Mouse (Mus musculus) megakaryocyte, embryonic 14.5 days (primary cell): Measurements from ENCODE around the gene Adat3. TPM values are rescaled to one million over a fixed set of nuclear protein-coding genes. Genes with fewer than 3 reads are reported as not detected.

Source experiments
- H3K27me3 ChIP-seq: replicated peaks from 2 replicates; pipeline ENCODE3; 2012; ENCODE audit warnings: inconsistent platforms
- H3K36me3 ChIP-seq: replicated peaks from 2 replicates; pipeline ENCODE3; 2012; ENCODE audit warnings: low read length, inconsistent platforms, mixed read lengths
- H3K4me1 ChIP-seq: 2 replicates; pipeline ENCODE4 v1.6.1; 2012; ENCODE audit warnings: inconsistent platforms
- H3K4me3 ChIP-seq: replicated peaks from 2 replicates; pipeline ENCODE3; 2012; ENCODE audit warnings: moderate library complexity, mild to moderate bottlenecking, inconsistent platforms
- H3K9me3 ChIP-seq: 2 replicates; pipeline ENCODE4 v1.6.1; 2012; ENCODE audit warnings: inconsistent platforms
- FLI1 ChIP-seq: IDR thresholded peaks from 2 replicates; pipeline ENCODE4 v1.6.1; 2012; ENCODE audit warnings: low read length, inconsistent platforms, mixed read lengths
- GATA1 ChIP-seq: IDR thresholded peaks from 3 replicates; pipeline ENCODE4 v1.6.1; 2012; ENCODE audit warnings: mixed read lengths, low read length, inconsistent platforms, borderline replicate concordance
- polyA plus RNA-seq: library from polyadenylated mRNA; stranded (reverse); fragments of >175 nt; gene quantifications from 2 replicates; pipeline ENCODE4 v1.2.3, GENCODE M21; 2012; ENCODE audit warnings: low replicate concordance; ENCODE audit not compliant: insufficient read depth

Adat3 gene
- polyA plus RNA-seq, 1 experiment: 5.7 TPM

GRCm38 (mm10) chr10:80569664-80570066 is 33.0 kb upstream of the Adat3 start:
- no peak for TF ChIP-seq GATA1
- no peak for TF ChIP-seq FLI1
- Histone ChIP-seq H3K4me1 (peaks cover 80% of the 10 kb centered on the region), H3K4me3 (peak overlapping the region; percentile 89), H3K36me3 (peaks cover 48% of the 10 kb centered on the region), H3K27me3 (no peaks in the 10 kb centered on the region), H3K9me3 (no peaks in the 10 kb centered on the region)

- no peaks in the 10 kb centered on the region for H3K27me3 ChIP-seq
- TF ChIP-seq GATA1 (no peak), FLI1 (no peak)
- H3K36me3 ChIP-seq: peaks cover 51% of the 10 kb centered on the region
- no peaks in the 10 kb centered on the region for H3K9me3 ChIP-seq
- H3K4me1 ChIP-seq: peaks cover 88% of the 10 kb centered on the region
- peak overlapping the region; percentile 89 for H3K4me3 ChIP-seq
Measured at GRCm38 (mm10) chr10:80570419-80570818, 32.3 kb upstream of the Adat3 start.

- Histone ChIP-seq H3K4me3 (peak overlapping the region; percentile 89), H3K36me3 (peaks cover 45% of the 10 kb centered on the region), H3K27me3 (no peaks in the 10 kb centered on the region), H3K4me1 (peaks cover 89% of the 10 kb centered on the region), H3K9me3 (no peaks in the 10 kb centered on the region)
- TF ChIP-seq FLI1: no peak
Measured at GRCm38 (mm10) chr10:80570871-80571836, 31.5 kb upstream of the Adat3 start.

- H3K4me1 ChIP-seq: peaks cover 82% of the 10 kb centered on the region
- H3K27me3 ChIP-seq: no peaks in the 10 kb centered on the region
- H3K9me3 ChIP-seq: no peaks in the 10 kb centered on the region
- H3K36me3 ChIP-seq: peaks cover 38% of the 10 kb centered on the region
- TF ChIP-seq GATA1 (no peak), FLI1 (no peak)
- H3K4me3 ChIP-seq: no peak overlapping the region
Measured at GRCm38 (mm10) chr10:80572477-80572876, 30.2 kb upstream of the Adat3 start.

- H3K9me3 ChIP-seq: no peaks in the 10 kb centered on the region
- H3K4me3 ChIP-seq: no peak overlapping the region
- no peaks in the 10 kb centered on the region for H3K27me3 ChIP-seq
- no peak for TF ChIP-seq FLI1
- TF ChIP-seq GATA1: no peak
- H3K36me3 ChIP-seq: peaks cover 24% of the 10 kb centered on the region
- peaks cover 86% of the 10 kb centered on the region for H3K4me1 ChIP-seq
Measured at GRCm38 (mm10) chr10:80573944-80574343, 28.7 kb upstream of the Adat3 start.

- Histone ChIP-seq H3K4me1 (peaks cover 86% of the 10 kb centered on the region), H3K4me3 (peak overlapping the region; percentile 92)
Measured at GRCm38 (mm10) chr10:80574896-80575295, 27.8 kb upstream of the Adat3 start.

GRCm38 (mm10) chr10:80575925-80576324 is 26.8 kb upstream of the Adat3 start:
- peak overlapping the region; percentile 92 for H3K4me3 ChIP-seq
- H3K9me3 ChIP-seq: no peaks in the 10 kb centered on the region
- no peaks in the 10 kb centered on the region for H3K27me3 ChIP-seq
- no peak for TF ChIP-seq FLI1
- no peak for TF ChIP-seq GATA1
- H3K4me1 ChIP-seq: peaks cover 79% of the 10 kb centered on the region
- peaks cover 24% of the 10 kb centered on the region for H3K36me3 ChIP-seq

More at GRCm38 (mm10) chr10:80574896-80575295, 27.8 kb upstream of the Adat3 start:
- Histone ChIP-seq H3K9me3 (no peaks in the 10 kb centered on the region), H3K36me3 (peaks cover 22% of the 10 kb centered on the region), H3K27me3 (no peaks in the 10 kb centered on the region)
- TF ChIP-seq FLI1 (no peak), GATA1 (no peak)

GRCm38 (mm10) chr10:80576351-80577194 is 26.1 kb upstream of the Adat3 start:
- Histone ChIP-seq H3K27me3 (no peaks in the 10 kb centered on the region), H3K4me3 (peak overlapping the region; percentile 92), H3K4me1 (peaks cover 79% of the 10 kb centered on the region), H3K9me3 (no peaks in the 10 kb centered on the region), H3K36me3 (peaks cover 27% of the 10 kb centered on the region)
- TF ChIP-seq GATA1 (no peak), FLI1 (no peak)

- H3K27me3 ChIP-seq: no peaks in the 10 kb centered on the region
- H3K4me3 ChIP-seq: peak within 1 kb of the TSS; percentile 92
- TF ChIP-seq GATA1: no peak
- no peak for TF ChIP-seq FLI1
- H3K36me3 ChIP-seq: peaks cover 27% of the 10 kb centered on the region
- H3K4me1 ChIP-seq: peaks cover 79% of the 10 kb centered on the region
- H3K9me3 ChIP-seq: no peaks in the 10 kb centered on the region
Measured at GRCm38 (mm10) chr10:80577195-80578130, 25.2 kb upstream of the Adat3 start, which contains the start of gene Klf16. Gene Klf16, minus strand, starts transcription at chr10:80577321.
